Comparison of ENCODE assay signal across 10 mouse cellular contexts in the genomic region with DNA sequence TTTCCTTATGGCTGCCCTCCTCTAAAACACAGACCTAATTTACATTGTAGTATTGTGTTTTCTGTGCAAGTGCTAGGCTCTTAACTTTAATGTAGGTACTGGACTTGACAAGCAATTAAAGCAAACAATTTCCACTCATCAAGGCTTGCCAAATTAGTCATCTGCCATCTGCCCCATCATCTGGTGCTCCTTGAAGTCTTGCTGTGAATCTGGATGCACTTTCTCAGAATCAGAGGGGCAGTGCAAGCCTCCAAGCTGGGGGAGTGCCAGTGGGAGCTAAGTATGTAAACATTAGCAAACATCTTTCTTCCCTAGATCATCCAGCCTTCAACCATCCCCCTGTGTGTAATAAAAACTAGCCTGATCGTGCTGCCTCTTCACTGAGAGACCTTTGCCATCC.
A peak's percentile ranks its signal among the peaks of the same experiment; 100 is the strongest.
DNase-seq lines count a peak whose midpoint lies in the region; ATAC-seq and TF ChIP-seq lines count a peak whose summit lies in the region.
"Had no signal": no experiment of that assay in that cellular context is flagged by ENCODE, and none has a peak within 500 bp of the region (broad histone marks: within the 10 kb centered on the region; RNA-seq: fewer than 3 reads in every experiment).

No protein-coding gene starts in this region.

- TF ChIP-seq CTCF in brain, embryonic 14.5 days (IDR thresholded peaks at IDR 0.05; ENCODE audit: borderline replicate concordance, extremely low read depth, insufficient read depth, insufficient read length): no peak

- WGBS in kidney, embryonic 14.5 days: 0% methylated on average over 1 of the region's 1 CpGs

- H3K9ac ChIP-seq in kidney, embryonic 14.5 days (ENCODE audit: low read depth, low read length): no peak overlapping the region
- H3K9ac ChIP-seq: limb, embryonic 15.5 days had no signal

- H3K27me3 ChIP-seq in kidney, embryonic 14.5 days (ENCODE audit: control insufficient read depth, insufficient read depth, low read length): no peaks in the 10 kb centered on the region
- H3K27me3 ChIP-seq: limb, embryonic 15.5 days had no signal

- no peak overlapping the region for H3K4me2 ChIP-seq in kidney, embryonic 14.5 days (replicated peaks; ENCODE audit: low read depth, low read length)
- H3K4me2 ChIP-seq: limb, embryonic 15.5 days had no signal

- H3K36me3 ChIP-seq in kidney, embryonic 14.5 days (ENCODE audit: control insufficient read depth, insufficient read depth, low read length): no peaks in the 10 kb centered on the region
- H3K36me3 ChIP-seq: limb, embryonic 15.5 days had no signal

- no peak overlapping the region for H3K4me3 ChIP-seq in kidney, embryonic 14.5 days (ENCODE audit: low read length)
- H3K4me3 ChIP-seq: limb, embryonic 15.5 days had no signal

- no peak for DNase-seq in kidney, adult 18-20 months
- DNase-seq in brain, embryonic 14.5 days (ENCODE audit: low read depth): peak; percentile 95
- peak; percentile 13 for DNase-seq in embryo, embryonic 11 days
- DNase-seq in layer of hippocampus, postnatal 14 days (ENCODE audit: low spot score in 2 of 2): peak; percentile 4 to 25
- no peak for DNase-seq in frontal cortex, postnatal 10 days (ENCODE audit: low spot score in 2 of 2)
- no peak for DNase-seq in spleen, postnatal 14 days (ENCODE audit: low spot score in 2 of 2)
- DNase-seq in adrenal gland, adult 8-10 months: no peak
- DNase-seq: gastrocnemius, postnatal 10 days had no signal

- no peaks in the 10 kb centered on the region for H3K4me1 ChIP-seq in kidney, embryonic 14.5 days (ENCODE audit: control insufficient read depth, insufficient read depth, low read length)
- H3K4me1 ChIP-seq: limb, embryonic 15.5 days had no signal

- no peak for TF ChIP-seq POLR2A in brain, embryonic 14.5 days (IDR thresholded peaks at IDR 0.05; ENCODE audit: borderline replicate concordance, extremely low read depth, insufficient read depth, insufficient read length, poor library complexity, severe bottlenecking)

- H3K27ac ChIP-seq in kidney, embryonic 14.5 days (ENCODE audit: low read depth, low read length): no peak overlapping the region
- H3K27ac ChIP-seq: limb, embryonic 15.5 days had no signal

- peak; percentile 81; the same call in 1 of the 2 replicates for ATAC-seq in kidney, embryonic 14.5 days (ENCODE audit: low FRiP score, low TSS enrichment)

- H3K9me3 ChIP-seq in kidney, embryonic 14.5 days (ENCODE audit: control insufficient read depth, low read length): no peaks in the 10 kb centered on the region
- H3K9me3 ChIP-seq: limb, embryonic 15.5 days had no signal

Comparison
In these comparisons a context has a peak if more than half of its experiments do, and no peak if none do; other contexts are left out.
1. DNase-seq: peak in brain, embryonic 14.5 days (single experiment), embryo, embryonic 11 days (single experiment) and layer of hippocampus, postnatal 14 days (2 of 2); none in kidney, adult 18-20 months (single experiment), frontal cortex, postnatal 10 days (0 of 2), spleen, postnatal 14 days (0 of 2) and adrenal gland, adult 8-10 months (single experiment).